Mouse (Mus musculus) lung, postnatal 14 days (tissue): ENCODE data around the gene Nr1i3.
"Not testable (repeated sequence)": the region's sequence is repeated elsewhere in the genome, so short reads cannot be mapped to it uniquely, and the experiment has no call there.

Experiments used
- DNase-seq: peaks from one replicate; pipeline ENCODE4 v3.0.0; 2021

Nr1i3 gene

GRCm38 (mm10) chr1:171232800-171233730 lies 19.3 kb downstream of the Nr1i3 start:
- no peak for DNase-seq

GRCm38 (mm10) chr1:171234126-171234525 lies 20.4 kb downstream of the Nr1i3 start, which contains the start of gene Fcer1g:
Fcer1g (minus strand) TSS chr1:171234365.
- DNase-seq: no peak

- DNase-seq: no peak
Measured at GRCm38 (mm10) chr1:171234538-171234937, 20.8 kb downstream of the Nr1i3 start.

GRCm38 (mm10) chr1:171235791-171236190 lies 22.0 kb downstream of the Nr1i3 start:
- no peak for DNase-seq

DNA sequence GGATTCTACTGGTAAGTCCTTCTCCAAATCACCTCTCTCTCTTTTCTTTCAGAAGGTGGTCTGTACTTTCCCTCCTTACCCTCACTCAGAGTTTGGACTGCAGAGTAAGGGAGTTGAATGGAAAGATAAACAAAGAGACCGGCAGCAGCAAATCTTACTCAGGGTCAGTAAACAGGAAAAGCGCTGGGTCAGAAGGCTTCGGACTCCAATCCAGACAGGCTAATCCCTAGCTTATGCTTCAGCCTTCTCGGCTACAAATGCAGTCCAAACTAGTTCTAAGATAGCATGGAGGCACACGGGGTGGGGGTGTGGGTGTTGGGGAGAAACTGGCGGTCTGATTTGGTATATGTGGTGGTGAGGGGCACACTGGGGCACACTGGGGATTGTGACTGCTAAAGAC lies 23.7 kb downstream of the Nr1i3 start:
- DNase-seq: no peak

GRCm38 (mm10) chr1:171238463-171238862 lies 24.7 kb downstream of the Nr1i3 start:
- peak; percentile 73 for DNase-seq

GRCm38 (mm10) chr1:171239992-171240744 lies 26.4 kb downstream of the Nr1i3 start:
- DNase-seq: no peak

DNA sequence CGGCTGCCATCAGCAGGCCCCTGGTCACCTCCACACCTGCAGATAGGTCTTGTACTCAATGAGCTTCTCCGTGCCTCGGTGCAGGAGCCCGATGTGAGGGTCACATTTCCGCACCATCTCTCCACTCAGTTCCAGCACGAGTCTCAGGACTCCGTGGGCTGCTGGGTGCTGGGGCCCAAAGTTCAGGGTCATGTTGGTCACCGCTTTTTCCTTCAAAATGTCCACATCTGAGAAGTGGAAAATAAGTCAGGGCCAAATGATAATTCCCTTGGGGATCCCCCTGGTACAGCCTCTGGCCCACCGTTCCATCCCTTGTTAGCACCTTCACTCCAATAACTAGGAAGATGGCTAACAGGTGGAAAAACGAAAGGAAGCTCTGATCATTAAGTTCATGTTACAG lies 27.1 kb downstream of the Nr1i3 start:
- DNase-seq: no peak

DNA sequence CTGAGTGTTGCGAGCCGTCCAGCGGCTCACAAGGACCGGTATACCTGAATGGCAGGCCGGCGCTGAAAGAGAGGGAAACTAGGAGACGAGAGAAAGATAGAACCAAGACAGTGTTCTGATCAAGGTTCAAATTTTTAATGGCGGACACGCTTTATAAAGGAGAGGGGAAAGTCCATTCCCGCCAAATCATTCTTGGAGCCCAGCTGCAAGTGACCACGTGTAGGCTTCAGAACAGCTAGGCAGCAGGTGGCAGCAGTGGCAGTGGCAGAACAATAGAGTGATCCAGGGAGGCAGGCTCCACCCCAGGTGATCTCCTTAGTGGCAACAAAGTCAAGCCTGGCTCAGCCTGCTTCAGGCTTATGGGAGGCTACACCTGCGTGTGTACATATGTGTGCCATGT lies 28.2 kb downstream of the Nr1i3 start:
- DNase-seq: not testable (repeated sequence)

DNA sequence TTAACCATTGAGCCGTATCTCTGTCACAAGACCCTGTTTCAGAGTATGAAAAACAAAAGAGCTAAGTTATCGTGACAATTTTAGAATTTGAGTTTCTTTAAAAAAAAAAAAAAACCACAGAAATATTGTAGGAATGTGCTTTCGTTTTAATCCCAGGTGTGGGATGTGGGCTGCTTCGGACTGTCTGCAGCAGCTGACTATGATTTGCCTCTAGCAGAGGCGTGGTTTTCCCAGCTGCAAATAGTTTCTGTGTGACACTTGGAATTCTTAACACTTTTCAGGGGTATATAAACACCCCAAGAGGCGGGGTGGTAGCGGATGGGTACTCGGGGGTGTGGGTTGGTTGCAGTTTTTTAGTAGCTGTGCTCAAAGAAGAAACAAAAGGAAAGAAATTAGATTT lies 31.6 kb downstream of the Nr1i3 start:
- no peak for DNase-seq

- peak; percentile 98 for DNase-seq
Measured at GRCm38 (mm10) chr1:171246709-171247452, 33.1 kb downstream of the Nr1i3 start.

- DNase-seq: no peak
Measured at GRCm38 (mm10) chr1:171247453-171247841, 33.7 kb downstream of the Nr1i3 start.

DNA sequence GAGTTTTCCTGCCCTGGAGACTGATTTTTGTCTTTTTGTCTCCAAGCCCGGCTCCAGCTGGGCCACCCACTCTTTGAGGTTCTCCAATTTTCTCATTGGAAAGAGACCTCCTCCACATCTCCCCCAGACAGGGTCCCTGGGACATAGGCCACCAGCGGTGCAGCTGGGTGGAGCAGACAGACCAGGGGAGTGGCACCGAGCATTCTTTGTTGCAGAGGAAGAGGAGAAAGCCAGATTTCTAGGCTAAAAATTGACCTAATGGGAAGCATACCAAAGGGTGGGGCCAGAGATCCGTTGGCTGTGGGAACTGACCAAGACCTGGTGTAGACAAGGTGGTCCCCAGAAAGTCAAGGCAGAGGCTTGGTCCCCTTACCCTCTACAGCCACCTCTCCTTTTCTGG lies 34.1 kb downstream of the Nr1i3 start:
- no peak for DNase-seq

GRCm38 (mm10) chr1:171248386-171249226 lies 34.8 kb downstream of the Nr1i3 start:
- DNase-seq: no peak

DNA sequence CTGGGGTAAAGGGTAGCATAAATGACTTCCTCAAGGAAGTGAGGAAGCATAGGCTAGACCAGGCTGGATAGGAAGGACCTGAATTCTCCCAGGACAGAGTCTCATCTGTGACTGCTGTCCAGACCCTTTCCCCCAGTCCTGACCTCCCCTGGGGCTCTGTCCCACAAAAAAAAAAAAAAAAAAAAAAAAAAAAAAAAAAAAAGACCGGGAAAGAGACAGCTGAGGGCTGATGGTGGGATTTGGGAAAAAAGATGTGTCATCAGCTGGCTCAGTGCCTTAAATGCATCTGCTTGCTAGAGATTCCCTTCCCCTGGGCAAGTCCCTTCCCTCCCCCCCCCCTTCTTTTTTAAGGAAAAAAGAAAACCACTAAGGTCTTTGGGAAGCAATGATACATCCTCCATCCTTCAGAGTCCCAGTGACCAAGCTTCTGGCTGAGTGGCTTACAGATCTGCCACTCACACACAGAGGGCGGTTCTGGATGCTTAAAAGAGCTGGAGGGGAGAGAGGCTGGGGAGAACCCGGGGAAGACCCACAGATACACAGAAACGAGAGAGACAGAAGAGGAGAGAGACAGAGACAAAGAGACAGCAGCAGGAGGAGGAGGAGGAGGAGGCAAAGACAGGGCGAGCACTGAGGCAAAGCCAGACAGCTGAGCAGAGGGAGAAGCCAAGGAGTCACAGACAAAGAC lies 36.3 kb downstream of the Nr1i3 start, which contains the start of gene Adamts4:
Gene Adamts4 (plus strand): TSS at position 509 of the 688 bp plus-strand sequence.
- DNase-seq: no peak

DNA sequence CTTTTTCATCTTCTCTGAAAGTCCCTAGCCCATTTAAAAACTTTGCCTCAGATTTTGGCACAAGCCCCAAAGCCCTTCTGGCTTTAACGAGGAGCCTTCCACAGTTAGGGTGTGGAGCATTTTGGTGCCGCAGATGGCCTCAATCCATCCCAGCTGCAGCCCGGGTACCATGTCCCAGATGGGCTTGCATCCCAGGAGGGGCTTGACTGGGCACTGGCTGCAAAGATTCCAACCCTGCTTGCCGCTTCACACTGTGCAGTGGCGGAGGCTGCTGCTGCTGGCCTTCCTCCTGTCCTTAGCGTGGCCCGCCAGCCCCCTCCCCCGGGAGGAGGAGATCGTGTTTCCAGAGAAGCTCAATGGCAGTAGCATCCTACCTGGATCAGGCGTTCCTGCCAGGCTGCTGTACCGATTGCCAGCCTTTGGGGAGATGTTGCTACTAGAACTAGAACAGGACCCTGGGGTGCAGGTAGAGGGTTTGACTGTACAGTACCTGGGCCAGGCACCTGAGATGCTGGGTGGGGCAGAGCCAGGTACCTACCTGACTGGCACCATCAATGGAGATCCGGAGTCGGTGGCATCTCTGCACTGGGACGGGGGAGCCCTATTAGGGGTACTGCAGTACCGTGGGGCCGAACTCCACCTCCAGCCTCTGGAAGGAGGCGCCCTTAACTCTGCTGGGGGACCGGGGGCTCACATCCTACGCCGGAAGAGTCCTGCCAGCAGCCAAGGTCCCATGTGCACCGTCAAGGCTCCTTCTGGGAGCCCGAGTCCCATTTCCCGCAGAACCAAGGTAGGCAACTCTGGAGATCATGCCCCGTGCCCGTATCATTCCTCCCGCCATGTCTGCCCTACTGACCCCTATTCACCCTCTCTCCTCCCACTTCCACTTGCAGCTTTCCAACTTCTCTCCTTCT lies 37.2 kb downstream of the Nr1i3 start, which contains the start of gene Ndufs2:
Gene Ndufs2 (minus strand): TSS at position 709 of the 914 bp plus-strand sequence.
- no peak for DNase-seq

- no peak for DNase-seq
Measured at GRCm38 (mm10) chr1:171251594-171252324, 38.0 kb downstream of the Nr1i3 start.

- no peak for DNase-seq
Measured at GRCm38 (mm10) chr1:171252415-171252814, 38.6 kb downstream of the Nr1i3 start.

- DNase-seq: no peak
Measured at GRCm38 (mm10) chr1:171256095-171256818, 42.5 kb downstream of the Nr1i3 start.
